Mouse (Mus musculus): ENCODE measurements around the gene Raly. TPM values are rescaled to one million over a fixed set of nuclear protein-coding genes. Genes with fewer than 3 reads are reported as not detected.

Gene Raly
- polyA plus RNA-seq, 1 experiment from 2014 or later: 76.6 TPM

Other genes with a start within 250 kb of the Raly start
- gene 1700003F12Rik, start 244.0 kb upstream of the Raly start, polyA plus RNA-seq (2014; fragmentation: Nextera tagmentation; extraction: Ambion mirVana): 2.5 and 3.0 TPM in 2 replicates
- gene Actl10, start 239.3 kb upstream of the Raly start, polyA plus RNA-seq (2014; fragmentation: Nextera tagmentation; extraction: Ambion mirVana): 0.32 and 0.69 TPM in 2 replicates
- gene Necab3, start 232.2 kb upstream of the Raly start, polyA plus RNA-seq (2014; fragmentation: Nextera tagmentation; extraction: Ambion mirVana): 10.8 and 12.5 TPM in 2 replicates
- gene E2f1, start 221.2 kb upstream of the Raly start, polyA plus RNA-seq (2014; fragmentation: Nextera tagmentation; extraction: Ambion mirVana): 13.0 and 16.9 TPM in 2 replicates
- 12.8 and 14.1 TPM in 2 replicates for gene Pxmp4, start 187.4 kb upstream of the Raly start, polyA plus RNA-seq (2014; fragmentation: Nextera tagmentation; extraction: Ambion mirVana)
- 1.0 and 1.5 TPM in 2 replicates for gene Zfp341, start 177.8 kb upstream of the Raly start, polyA plus RNA-seq (2014; fragmentation: Nextera tagmentation; extraction: Ambion mirVana)
- gene 4930519P11Rik, start 177.7 kb upstream of the Raly start, polyA plus RNA-seq (2014; fragmentation: Nextera tagmentation; extraction: Ambion mirVana): 0.56 and 1.0 TPM in 2 replicates
- gene Chmp4b, start 139.4 kb upstream of the Raly start, polyA plus RNA-seq (2014; fragmentation: Nextera tagmentation; extraction: Ambion mirVana): 15.2 and 15.7 TPM in 2 replicates
- gene Gm14214, start 21.1 kb upstream of the Raly start, polyA plus RNA-seq (2014; fragmentation: Nextera tagmentation; extraction: Ambion mirVana): not detected in 2 replicates
- gene a, start 306 bp downstream of the Raly start, polyA plus RNA-seq (2014; fragmentation: Nextera tagmentation; extraction: Ambion mirVana): 0.99 and 1.3 TPM in 2 replicates
- 126 and 127 TPM in 2 replicates for gene Eif2s2, start 101.8 kb downstream of the Raly start, polyA plus RNA-seq (2014; fragmentation: Nextera tagmentation; extraction: Ambion mirVana)
- 0.60 and 0.62 TPM in 2 replicates for gene Gm14226, start 227.2 kb downstream of the Raly start, polyA plus RNA-seq (2014; fragmentation: Nextera tagmentation; extraction: Ambion mirVana)